Mouse (Mus musculus) ES-E14 (cell line): ENCODE results near the gene Krr1. TPM values are rescaled to one million over a fixed set of nuclear protein-coding genes. Genes with fewer than 3 reads are reported as not detected.

Source experiments
- DNase-seq: peaks from one replicate; pipeline ENCODE4 v3.0.0-alpha.2; 2013; ENCODE audit warnings: low read depth, low spot score
- H3K27ac ChIP-seq: 2 replicates; pipeline ENCODE4 v1.5.1; 2012; ENCODE audit warnings: low read depth, mild to moderate bottlenecking, low read length, moderate library complexity, mixed read lengths; ENCODE audit not compliant: poor library complexity, insufficient read depth, severe bottlenecking
- H3K36me3 ChIP-seq: 2 replicates; pipeline ENCODE4 v1.6.1; 2012; ENCODE audit warnings: mild to moderate bottlenecking, low read length, moderate library complexity, mixed read lengths; ENCODE audit not compliant: control insufficient read depth, poor library complexity, insufficient read depth, severe bottlenecking
- H3K4me1 ChIP-seq, 2 experiments: fragments of 150-350 bp in 1 of 2; sonication (generic) in 1 of 2; 2 replicates each; pipeline ENCODE4 v1.6.1; 2012; ENCODE audit warnings: low read length in 2 of 2, mild to moderate bottlenecking in 1 of 2, mixed read lengths in 1 of 2; ENCODE audit not compliant: control insufficient read depth in 2 of 2, insufficient read depth in 2 of 2, poor library complexity in 1 of 2
- H3K4me3 ChIP-seq, 2 experiments: fragments of 150-350 bp in 1 of 2; sonication (generic) in 1 of 2; 2 replicates each; pipeline ENCODE4 v1.5.1; 2012; ENCODE audit warnings: low read length in 2 of 2, low read depth in 1 of 2, mild to moderate bottlenecking in 1 of 2, mixed read lengths in 1 of 2; ENCODE audit not compliant: insufficient read depth in 1 of 2, poor library complexity in 1 of 2, severe bottlenecking in 1 of 2
- H3K9ac ChIP-seq: 2 replicates; pipeline ENCODE4 v1.6.1; 2012; ENCODE audit warnings: low read depth, mild to moderate bottlenecking, low read length, mixed read lengths; ENCODE audit not compliant: poor library complexity, insufficient read depth, severe bottlenecking
- H3K9me3 ChIP-seq: fragments of 150-350 bp; sonication (generic); 2 replicates; pipeline ENCODE4 v1.6.1; 2012; ENCODE audit warnings: low read depth, mild to moderate bottlenecking, low read length; ENCODE audit not compliant: control insufficient read depth, insufficient read depth
- CHD2 ChIP-seq: IDR thresholded peaks from 2 replicates; pipeline ENCODE4 v1.6.1; 2014; ENCODE audit warnings: mild to moderate bottlenecking, low read depth, low read length, inconsistent platforms
- HCFC1 ChIP-seq: IDR thresholded peaks from 2 replicates; pipeline ENCODE4 v1.6.1; 2012; ENCODE audit warnings: low read length, inconsistent platforms, borderline replicate concordance; ENCODE audit not compliant: insufficient read depth
- MAFK ChIP-seq: IDR thresholded peaks from 2 replicates; pipeline ENCODE4 v1.6.1; 2014; ENCODE audit warnings: mild to moderate bottlenecking, low read depth, low read length, inconsistent platforms; ENCODE audit not compliant: insufficient read depth
- ZC3H11A ChIP-seq: IDR thresholded peaks from 2 replicates; pipeline ENCODE4 v1.6.1; 2012; ENCODE audit warnings: low read depth, mild to moderate bottlenecking, inconsistent platforms, low read length, borderline replicate concordance
- ZNF384 ChIP-seq: IDR thresholded peaks from 2 replicates; pipeline ENCODE4 v1.6.1; 2012; ENCODE audit warnings: low read depth, low read length, inconsistent platforms
- in situ Hi-C, 2 experiments: fragments of 600-800 bp; cut with MboI; formaldehyde crosslinking; loops; one replicate each; pipeline ENCODE4 v1.15.1; 2025; ENCODE audit warnings: low sequenced_read_pairs in 2 of 2, inconsistent platforms in 1 of 2; ENCODE audit not compliant: unreplicated experiment in 2 of 2
- total RNA-seq: library from RNA; depleted of rRNA; stranded (reverse); fragments of 300-350 nt; gene quantifications from 2 replicates; pipeline ENCODE4 v1.2.3, GENCODE M21; 2012

Gene Krr1
- total RNA-seq, 1 experiment, result 81.2 TPM

GRCm38 (mm10) chr10:111960459-111960858, 12.0 kb upstream of the Krr1 start:
- Histone ChIP-seq H3K9me3 (no peaks in the 10 kb centered on the region), H3K36me3 (no peaks in the 10 kb centered on the region), H3K27ac (no peak overlapping the region), H3K9ac (no peak overlapping the region), H3K4me3 (no peak overlapping the region), H3K4me1 (no peaks in the 10 kb centered on the region)
- no peak for TF ChIP-seq MAFK
- TF ChIP-seq ZC3H11A, result no peak
- TF ChIP-seq HCFC1, result no peak
- TF ChIP-seq ZNF384, result no peak
- no peak for TF ChIP-seq CHD2
- in situ Hi-C loops, result no loop called here
- DNase-seq, result no peak

GRCm38 (mm10) chr10:111966394-111966793, 6.1 kb upstream of the Krr1 start:
- Histone ChIP-seq H3K9me3 (no peaks in the 10 kb centered on the region), H3K4me1 (no peaks in the 10 kb centered on the region), H3K9ac (no peak overlapping the region), H3K36me3 (no peaks in the 10 kb centered on the region), H3K27ac (no peak overlapping the region), H3K4me3 (no peak overlapping the region)
- TF ChIP-seq ZNF384, result no peak
- no peak for TF ChIP-seq HCFC1
- TF ChIP-seq MAFK, result no peak
- no peak for TF ChIP-seq ZC3H11A
- TF ChIP-seq CHD2, result no peak
- no peak for DNase-seq
- in situ Hi-C loops, result no loop called here

DNA sequence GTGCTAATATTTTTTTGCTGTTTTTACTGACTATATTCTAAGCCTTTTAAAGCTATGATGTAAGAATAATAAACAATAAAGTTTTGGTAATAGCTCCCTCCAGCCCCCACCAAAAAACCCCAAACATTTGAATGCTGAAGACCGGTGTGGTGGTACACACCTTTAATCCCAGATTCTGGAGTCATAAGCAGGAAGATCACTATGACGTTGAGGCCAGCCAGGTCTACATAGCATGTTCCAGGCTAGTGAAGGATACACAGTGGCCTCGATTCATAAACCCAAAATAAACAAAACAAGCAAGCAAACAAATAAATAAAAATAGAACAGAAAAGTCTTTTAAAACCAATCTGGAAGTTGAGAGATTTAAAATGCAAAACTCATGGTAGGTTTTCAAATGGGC, 535 bp upstream of the Krr1 start:
- no peaks in the 10 kb centered on the region for H3K9me3 ChIP-seq
- in situ Hi-C loops, result no loop called here
- TF ChIP-seq CHD2 (no peak), MAFK (no peak), HCFC1 (no peak), ZNF384 (no peak), ZC3H11A (no peak)
- peaks cover 10% of the 10 kb centered on the region for H3K36me3 ChIP-seq
- H3K27ac ChIP-seq, result no peak overlapping the region
- no peak for DNase-seq
- no peak overlapping the region for H3K9ac ChIP-seq
- H3K4me3 ChIP-seq, result no peak overlapping the region
- H3K4me1 ChIP-seq, result peaks cover 2 to 5% of the 10 kb centered on the region in 2 experiments; a peak in 2 of 4 replicates

GRCm38 (mm10) chr10:111977584-111977983, 5.1 kb downstream of the Krr1 start:
- Histone ChIP-seq H3K4me3 (no peak overlapping the region), H3K4me1 (peaks cover 2 to 5% of the 10 kb centered on the region in 2 experiments; a peak in 2 of 4 replicates), H3K9ac (no peak overlapping the region), H3K36me3 (peaks cover 40% of the 10 kb centered on the region), H3K27ac (no peak overlapping the region), H3K9me3 (no peaks in the 10 kb centered on the region)
- TF ChIP-seq MAFK, result no peak
- TF ChIP-seq HCFC1, result no peak
- peak; percentile 62; the same call in 1 of the 2 replicates for TF ChIP-seq ZC3H11A
- no peak for TF ChIP-seq CHD2
- in situ Hi-C loops, result no loop called here
- peak; percentile 60 for DNase-seq

GRCm38 (mm10) chr10:111983070-111983469, 10.6 kb downstream of the Krr1 start:
- H3K36me3 ChIP-seq, result peaks cover 53% of the 10 kb centered on the region
- no peak overlapping the region for H3K4me3 ChIP-seq
- no peaks in the 10 kb centered on the region for H3K4me1 ChIP-seq
- H3K27ac ChIP-seq, result no peak overlapping the region
- DNase-seq, result no peak
- no peak overlapping the region for H3K9ac ChIP-seq
- H3K9me3 ChIP-seq, result no peaks in the 10 kb centered on the region
- in situ Hi-C loops, result no loop called here
- TF ChIP-seq MAFK (no peak), CHD2 (no peak)
